Mouse (Mus musculus): ENCODE results near the gene B3gnt3. TPM values are rescaled to one million over a fixed set of nuclear protein-coding genes. Genes with fewer than 3 reads are reported as not detected.

Gene B3gnt3
- total and polyA plus RNA-seq, 3 experiments, result 0.19 to 0.84 TPM; not detected in 1

GRCm38 (mm10) chr8:71709800-71710446, 8.3 kb upstream of the B3gnt3 start (continued):
- TF ChIP-seq POLR2A (IDR thresholded peaks at IDR 0.05; ENCODE audit: control insufficient read depth in 1 of 2, insufficient read depth in 1 of 2, low read depth in 1 of 2, low read length in 2 of 2, poor library complexity in 1 of 2) (no peak), GATA1 (IDR thresholded peaks at IDR 0.05; ENCODE audit: low read depth, low read length) (no peak)

- H3K9me3 ChIP-seq (replicated peaks; ENCODE audit: insufficient read depth, low read length), result no peaks in the 10 kb centered on the region
- TF ChIP-seq TAL1 (IDR thresholded peaks at IDR 0.05; ENCODE audit: low read length) (no peak), GABPA (IDR thresholded peaks at IDR 0.05; ENCODE audit: low read depth, low read length) (no peak), UBTF (IDR thresholded peaks at IDR 0.05; ENCODE audit: borderline replicate concordance, insufficient read depth, low read depth, low read length) (no peak), RAD21 (IDR thresholded peaks at IDR 0.05; ENCODE audit: low read depth, low read length) (no peak), RCOR1 (IDR thresholded peaks at IDR 0.05; ENCODE audit: low read depth, low read length) (no peak), USF2 (IDR thresholded peaks at IDR 0.05; ENCODE audit: borderline replicate concordance in 1 of 2, insufficient read depth in 1 of 2, low read depth in 1 of 2, low read length in 2 of 2) (no peak), MYC (IDR thresholded peaks at IDR 0.05; ENCODE audit: low read depth, low read length) (no peak), GATA1 (IDR thresholded peaks at IDR 0.05; ENCODE audit: low read depth, low read length) (no peak), CHD2 (IDR thresholded peaks at IDR 0.05; ENCODE audit: low read length) (no peak), SMC3 (IDR thresholded peaks at IDR 0.05; ENCODE audit: low read depth, low read length) (no peak), POLR2AphosphoS5 (IDR thresholded peaks at IDR 0.05; ENCODE audit: borderline replicate concordance, low read depth, low read length) (no peak), E2F4 (IDR thresholded peaks at IDR 0.05; ENCODE audit: borderline replicate concordance, low read depth, low read length) (no peak), TBP (IDR thresholded peaks at IDR 0.05; ENCODE audit: low read depth, low read length) (no peak), USF1 (IDR thresholded peaks at IDR 0.05; ENCODE audit: low read depth, low read length) (no peak), MEF2A (IDR thresholded peaks at IDR 0.05; ENCODE audit: extremely low read depth, insufficient replicate concordance, low read depth, low read length, poor library complexity, severe bottlenecking) (no peak), ZKSCAN1 (IDR thresholded peaks at IDR 0.05; ENCODE audit: low read depth, low read length) (no peak), CTCF (IDR thresholded peaks at IDR 0.05 in 2 of 3, conservative IDR thresholded peaks at IDR 0.05 in 1 of 3; ENCODE audit: control insufficient read depth in 1 of 3, insufficient read depth in 1 of 3, low read depth in 2 of 3, low read length in 3 of 3, poor library complexity in 1 of 3, severe bottlenecking in 1 of 3) (no peak), ZNF384 (IDR thresholded peaks at IDR 0.05; ENCODE audit: low read depth, low read length) (no peak), EP300 (IDR thresholded peaks at IDR 0.05; ENCODE audit: low read depth in 1 of 2, low read length in 2 of 2) (no peak)
- H3K4me3 ChIP-seq (ENCODE audit: control insufficient read depth in 1 of 2, insufficient read depth in 1 of 2, low read depth in 2 of 2, low read length in 2 of 2), result no peak overlapping the region
- no peak overlapping the region for H3K9ac ChIP-seq (ENCODE audit: control insufficient read depth, low read depth, low read length, poor library complexity, severe bottlenecking)
- no peak for DNase-seq (ENCODE audit: low read depth, low spot score)
- no peaks in the 10 kb centered on the region for H3K4me1 ChIP-seq (ENCODE audit: control insufficient read depth in 1 of 2, insufficient read depth in 2 of 2, low read length in 2 of 2)
- H3K27me3 ChIP-seq (ENCODE audit: control insufficient read depth in 1 of 2, insufficient read depth in 2 of 2, low read length in 2 of 2), result no peaks in the 10 kb centered on the region
- H3K36me3 ChIP-seq (ENCODE audit: control insufficient read depth in 1 of 2, insufficient read depth in 2 of 2, low read length in 2 of 2), result no peaks in the 10 kb centered on the region
- no peaks in the 10 kb centered on the region for H3K79me2 ChIP-seq (ENCODE audit: control insufficient read depth, insufficient read depth, low read length, poor library complexity)
- no peak overlapping the region for H3K27ac ChIP-seq (ENCODE audit: control insufficient read depth, low read depth, low read length)
Observed at GRCm38 (mm10) chr8:71709134-71709799, 7.7 kb upstream of the B3gnt3 start.
